ENCODE assay signal across 1 mouse cellular context in genomic region chr12:84099605-84100004, GRCm38 (mm10).
TF ChIP-seq lines count a peak whose summit lies in the region.

No protein-coding gene starts in this region.

TF ChIP-seq in MEL, 35 proteins besides CTCF, POLR2A, EP300 and RAD21:
- TF ChIP-seq GATA1 (IDR thresholded peaks at IDR 0.05; ENCODE audit: low read depth, low read length) (peak; percentile 52), MAX (IDR thresholded peaks at IDR 0.05; ENCODE audit: low read length) (0 out of 2 replicates have a peak, but pooled peaks have one; percentile 42), ETS1 (IDR thresholded peaks at IDR 0.05; ENCODE audit: low read depth, low read length) (0 out of 2 replicates have a peak, but pooled peaks have one; percentile 3), TAL1 (IDR thresholded peaks at IDR 0.05; ENCODE audit: low read length) (no peak), CHD2 (IDR thresholded peaks at IDR 0.05; ENCODE audit: low read length) (no peak), UBTF (IDR thresholded peaks at IDR 0.05; ENCODE audit: borderline replicate concordance, insufficient read depth, low read depth, low read length) (no peak)
